Mouse (Mus musculus): ENCODE measurements around the gene Nme7. TPM values are rescaled to one million over a fixed set of nuclear protein-coding genes. Genes with fewer than 3 reads are reported as not detected.

The Nme7 gene
- total and polyA plus RNA-seq, 3 experiments = 2.1 to 3.7 (median 3.6) TPM

GRCm38 (mm10) chr1:164375626-164376025, 71.7 kb downstream of the Nme7 start:
- no peak overlapping the region for H3K4me3 ChIP-seq
- WGBS = 98% methylated on average over 9 of the region's 9 CpGs

GRCm38 (mm10) chr1:164376761-164377487, 73.0 kb downstream of the Nme7 start:
- no peak for DNase-seq
- H3K27ac ChIP-seq = no peak overlapping the region
- no peaks in the 10 kb centered on the region for H3K79me2 ChIP-seq (replicated peaks; ENCODE audit: control insufficient read depth, insufficient read depth, low read length)
- intact Hi-C loops (cut with DNase I) = no loop called here
- WGBS = 86% methylated on average over 9 of the region's 9 CpGs
- no peak overlapping the region for H3K4me3 ChIP-seq
- no peaks in the 10 kb centered on the region for H3K36me3 ChIP-seq (ENCODE audit: control insufficient read depth, insufficient read depth, low read length)
- no peak overlapping the region for H3K9ac ChIP-seq (ENCODE audit: low read depth, low read length)
- no peaks in the 10 kb centered on the region for H3K4me1 ChIP-seq (ENCODE audit: control insufficient read depth, insufficient read depth, low read length)
- TF ChIP-seq POLR2A (IDR thresholded peaks at IDR 0.05; ENCODE audit: insufficient read depth, low read depth, low read length) = no peak
- TF ChIP-seq EP300 (IDR thresholded peaks at IDR 0.05; ENCODE audit: insufficient read depth, low read depth, low read length) = no peak
- no peak for TF ChIP-seq CTCF (IDR thresholded peaks at IDR 0.05)
- H3K27me3 ChIP-seq (ENCODE audit: control insufficient read depth, insufficient read depth, low read length) = no peaks in the 10 kb centered on the region

More at GRCm38 (mm10) chr1:164375626-164376025, 71.7 kb downstream of the Nme7 start:
- intact Hi-C loops (cut with DNase I) = no loop called here
- no peaks in the 10 kb centered on the region for H3K36me3 ChIP-seq (ENCODE audit: control insufficient read depth, insufficient read depth, low read length)
- H3K27ac ChIP-seq = no peak overlapping the region
- no peaks in the 10 kb centered on the region for H3K79me2 ChIP-seq (replicated peaks; ENCODE audit: control insufficient read depth, insufficient read depth, low read length)
- H3K9ac ChIP-seq (ENCODE audit: low read depth, low read length) = no peak overlapping the region
- H3K4me1 ChIP-seq (ENCODE audit: control insufficient read depth, insufficient read depth, low read length) = no peaks in the 10 kb centered on the region
- no peaks in the 10 kb centered on the region for H3K27me3 ChIP-seq (ENCODE audit: control insufficient read depth, insufficient read depth, low read length)
- TF ChIP-seq CTCF (IDR thresholded peaks at IDR 0.05) (no peak), POLR2A (IDR thresholded peaks at IDR 0.05; ENCODE audit: insufficient read depth, low read depth, low read length) (no peak), EP300 (IDR thresholded peaks at IDR 0.05; ENCODE audit: insufficient read depth, low read depth, low read length) (no peak)
- DNase-seq = no peak

- no peaks in the 10 kb centered on the region for H3K27me3 ChIP-seq (ENCODE audit: control insufficient read depth, insufficient read depth, low read length)
- H3K79me2 ChIP-seq (replicated peaks; ENCODE audit: control insufficient read depth, insufficient read depth, low read length) = no peaks in the 10 kb centered on the region
- H3K4me3 ChIP-seq = no peak overlapping the region
- TF ChIP-seq CTCF (IDR thresholded peaks at IDR 0.05) = no peak
- no peak for TF ChIP-seq EP300 (IDR thresholded peaks at IDR 0.05; ENCODE audit: insufficient read depth, low read depth, low read length)
- no peak for TF ChIP-seq POLR2A (IDR thresholded peaks at IDR 0.05; ENCODE audit: insufficient read depth, low read depth, low read length)
- intact Hi-C loops (cut with DNase I) = no loop called here
- H3K9ac ChIP-seq (ENCODE audit: low read depth, low read length) = no peak overlapping the region
- 88% methylated on average over 8 of the region's 8 CpGs for WGBS
- DNase-seq = no peak
- no peaks in the 10 kb centered on the region for H3K4me1 ChIP-seq (ENCODE audit: control insufficient read depth, insufficient read depth, low read length)
- no peaks in the 10 kb centered on the region for H3K36me3 ChIP-seq (ENCODE audit: control insufficient read depth, insufficient read depth, low read length)
- H3K27ac ChIP-seq = no peak overlapping the region
Measured at GRCm38 (mm10) chr1:164383621-164384020, 79.7 kb downstream of the Nme7 start.

GRCm38 (mm10) chr1:164384354-164384753, 80.4 kb downstream of the Nme7 start:
- no peaks in the 10 kb centered on the region for H3K4me1 ChIP-seq (ENCODE audit: control insufficient read depth, insufficient read depth, low read length)
- no peak for DNase-seq
- H3K4me3 ChIP-seq = no peak overlapping the region
- 93% methylated on average over 10 of the region's 10 CpGs for WGBS
- no peaks in the 10 kb centered on the region for H3K27me3 ChIP-seq (ENCODE audit: control insufficient read depth, insufficient read depth, low read length)
- no peak overlapping the region for H3K27ac ChIP-seq
- TF ChIP-seq POLR2A (IDR thresholded peaks at IDR 0.05; ENCODE audit: insufficient read depth, low read depth, low read length) (no peak), CTCF (IDR thresholded peaks at IDR 0.05) (no peak), EP300 (IDR thresholded peaks at IDR 0.05; ENCODE audit: insufficient read depth, low read depth, low read length) (no peak)
- no peaks in the 10 kb centered on the region for H3K36me3 ChIP-seq (ENCODE audit: control insufficient read depth, insufficient read depth, low read length)
- H3K9ac ChIP-seq (ENCODE audit: low read depth, low read length) = no peak overlapping the region
- intact Hi-C loops (cut with DNase I) = no loop called here
- no peaks in the 10 kb centered on the region for H3K79me2 ChIP-seq (replicated peaks; ENCODE audit: control insufficient read depth, insufficient read depth, low read length)

- 89% methylated on average over 6 of the region's 6 CpGs for WGBS
- no peak overlapping the region for H3K4me3 ChIP-seq
- intact Hi-C loops (cut with DNase I) = no loop called here
Measured at GRCm38 (mm10) chr1:164384972-164385371, 81.1 kb downstream of the Nme7 start.

GRCm38 (mm10) chr1:164389743-164390142, 85.8 kb downstream of the Nme7 start:
- 93% methylated on average over 4 of the region's 4 CpGs for WGBS
- H3K4me1 ChIP-seq (ENCODE audit: control insufficient read depth, insufficient read depth, low read length) = no peaks in the 10 kb centered on the region; the same call in 1 of the 2 replicates
- TF ChIP-seq CTCF (IDR thresholded peaks at IDR 0.05) = no peak
- no peak for TF ChIP-seq EP300 (IDR thresholded peaks at IDR 0.05; ENCODE audit: insufficient read depth, low read depth, low read length)
- no peak for TF ChIP-seq POLR2A (IDR thresholded peaks at IDR 0.05; ENCODE audit: insufficient read depth, low read depth, low read length)
- no peaks in the 10 kb centered on the region for H3K36me3 ChIP-seq (ENCODE audit: control insufficient read depth, insufficient read depth, low read length)
- no peaks in the 10 kb centered on the region for H3K27me3 ChIP-seq (ENCODE audit: control insufficient read depth, insufficient read depth, low read length)
- H3K4me3 ChIP-seq = no peak overlapping the region
- no peak overlapping the region for H3K9ac ChIP-seq (ENCODE audit: low read depth, low read length)
- H3K27ac ChIP-seq = no peak overlapping the region
- H3K79me2 ChIP-seq (replicated peaks; ENCODE audit: control insufficient read depth, insufficient read depth, low read length) = no peaks in the 10 kb centered on the region
- intact Hi-C loops (cut with DNase I) = no loop called here
- DNase-seq = no peak

More at GRCm38 (mm10) chr1:164384972-164385371, 81.1 kb downstream of the Nme7 start:
- H3K9ac ChIP-seq (ENCODE audit: low read depth, low read length) = no peak overlapping the region
- H3K36me3 ChIP-seq (ENCODE audit: control insufficient read depth, insufficient read depth, low read length) = no peaks in the 10 kb centered on the region
- no peaks in the 10 kb centered on the region for H3K4me1 ChIP-seq (ENCODE audit: control insufficient read depth, insufficient read depth, low read length)
- no peak overlapping the region for H3K27ac ChIP-seq
- DNase-seq = no peak
- H3K79me2 ChIP-seq (replicated peaks; ENCODE audit: control insufficient read depth, insufficient read depth, low read length) = no peaks in the 10 kb centered on the region
- no peaks in the 10 kb centered on the region for H3K27me3 ChIP-seq (ENCODE audit: control insufficient read depth, insufficient read depth, low read length)
- TF ChIP-seq CTCF (IDR thresholded peaks at IDR 0.05) (no peak), EP300 (IDR thresholded peaks at IDR 0.05; ENCODE audit: insufficient read depth, low read depth, low read length) (no peak), POLR2A (IDR thresholded peaks at IDR 0.05; ENCODE audit: insufficient read depth, low read depth, low read length) (no peak)
